Mouse (Mus musculus) liver, embryonic 14.5 days (tissue): ENCODE measurements at regions not wholly inside any gene's neighbourhood (a gene's known extent, or its start where the extent isn't known, plus 50 kb on each side); places are given as distances from the start of the nearest gene placed in this dataset.

Experiments
- CTCF ChIP-seq: IDR thresholded peaks from 2 replicates; pipeline ENCODE4 v1.5.1; 2016; ENCODE audit warnings: antibody characterized with exemption, low read depth, control low read depth
- EP300 ChIP-seq: IDR thresholded peaks from 2 replicates; pipeline ENCODE4 v1.6.1; 2016; ENCODE audit warnings: antibody characterized with exemption, low read depth

DNA sequence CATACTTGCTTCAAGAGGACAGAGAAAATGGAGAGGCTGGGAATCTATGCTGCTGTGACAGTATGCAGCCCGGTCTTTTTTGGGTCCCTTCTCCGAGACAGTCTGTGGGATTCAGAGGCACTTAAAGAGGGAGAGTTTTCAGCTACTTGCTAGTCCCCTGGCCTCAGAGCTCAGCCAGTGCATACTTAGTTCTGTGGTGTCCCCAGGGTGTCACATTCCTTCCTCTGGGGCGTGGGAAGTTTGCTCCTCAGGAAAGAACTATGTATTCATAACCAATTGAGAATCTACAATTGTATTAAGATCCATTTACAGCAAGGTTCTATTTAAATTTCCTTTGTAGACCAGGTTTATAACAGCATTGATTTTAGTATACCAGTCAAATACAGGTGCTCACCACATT is 1328.1 kb upstream of the Zeb2 start:
- no peak for TF ChIP-seq CTCF
- TF ChIP-seq EP300, result no peak
